Mouse (Mus musculus) heart, adult 11 months (tissue): Measurements from ENCODE around the gene Gria4.
A peak's percentile ranks its signal among the peaks of the same experiment; 100 is the strongest.
"Not testable (repeated sequence)": the region's sequence is repeated elsewhere in the genome, so short reads cannot be mapped to it uniquely, and the experiment has no call there.

Experiments used
- DNase-seq: peaks from one replicate; pipeline ENCODE4 v3.0.0; 2022

Gria4 gene

DNA sequence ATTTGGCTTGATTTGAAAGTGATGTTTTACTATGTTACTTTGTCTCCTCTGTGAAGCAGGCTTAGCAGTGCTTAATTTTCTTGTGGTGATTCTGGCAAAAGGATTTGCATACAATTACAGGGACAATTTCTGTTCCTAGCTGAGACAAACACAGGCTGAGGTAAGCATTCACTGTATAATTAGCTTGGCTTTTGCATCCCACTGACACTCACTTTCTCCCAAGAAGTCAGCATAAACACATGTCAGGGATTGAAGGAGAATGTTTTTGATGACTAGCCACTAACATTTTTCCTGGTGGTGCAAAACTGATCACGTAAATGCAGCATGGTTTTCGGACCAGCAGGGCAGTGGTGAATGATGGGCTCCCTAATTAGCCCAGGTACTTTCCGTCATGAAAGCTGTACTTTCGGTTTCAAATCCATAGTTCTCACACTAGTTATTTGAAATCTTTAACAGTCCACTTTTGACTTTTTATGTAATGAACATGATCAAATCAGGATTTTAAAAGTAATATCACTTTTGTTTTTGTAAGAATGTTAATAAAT lies 240.5 kb downstream of the Gria4 start:
- DNase-seq: peak; percentile 66

- DNase-seq: no peak
Observed at GRCm38 (mm10) chr9:4539218-4539617, 256.8 kb downstream of the Gria4 start.

DNA sequence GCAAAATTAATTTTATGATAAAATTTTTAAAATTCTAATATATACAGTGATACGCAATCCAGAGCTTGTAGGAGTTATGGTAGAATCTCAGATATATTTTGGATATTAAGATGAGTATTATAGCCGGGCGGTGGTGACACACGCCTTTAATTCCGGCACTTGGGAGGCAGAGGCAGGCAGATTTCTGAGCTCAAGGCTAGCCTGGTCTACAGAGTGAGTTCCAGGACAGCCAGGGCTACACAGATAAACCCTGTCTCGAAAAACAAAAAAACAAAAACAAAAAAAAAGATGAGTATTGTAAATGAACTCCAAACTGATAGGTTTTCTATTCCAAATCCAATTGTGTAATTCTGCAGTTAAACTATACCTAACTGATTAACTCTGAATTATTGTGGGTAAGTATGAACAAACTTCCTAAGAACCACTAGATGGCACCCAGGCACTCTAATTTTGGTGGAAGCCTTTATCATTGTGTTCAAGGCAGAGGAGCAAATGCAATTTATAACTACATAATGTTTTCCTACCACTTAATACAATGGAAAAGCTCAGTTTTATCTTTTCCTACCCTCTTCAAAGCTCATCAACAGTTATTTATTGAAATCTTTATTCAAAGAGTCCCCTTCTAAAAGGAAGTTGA lies 259.4 kb downstream of the Gria4 start:
- DNase-seq: no peak

DNA sequence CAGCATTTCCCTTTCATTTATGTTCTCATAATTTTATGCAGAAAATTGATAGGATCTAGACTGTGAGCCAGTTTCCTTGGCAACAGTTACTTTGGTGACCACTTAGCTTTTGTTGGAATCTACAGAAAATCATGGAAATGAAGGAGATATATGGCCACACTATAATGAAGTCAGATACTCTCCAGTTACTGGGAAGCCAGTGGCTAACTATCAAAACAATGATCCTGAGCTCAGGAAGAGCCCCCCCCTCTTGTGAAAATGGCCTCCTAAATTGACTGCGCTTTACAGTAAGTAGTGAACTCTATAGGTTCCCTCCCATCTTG lies 281.5 kb downstream of the Gria4 start:
- DNase-seq: no peak

DNA sequence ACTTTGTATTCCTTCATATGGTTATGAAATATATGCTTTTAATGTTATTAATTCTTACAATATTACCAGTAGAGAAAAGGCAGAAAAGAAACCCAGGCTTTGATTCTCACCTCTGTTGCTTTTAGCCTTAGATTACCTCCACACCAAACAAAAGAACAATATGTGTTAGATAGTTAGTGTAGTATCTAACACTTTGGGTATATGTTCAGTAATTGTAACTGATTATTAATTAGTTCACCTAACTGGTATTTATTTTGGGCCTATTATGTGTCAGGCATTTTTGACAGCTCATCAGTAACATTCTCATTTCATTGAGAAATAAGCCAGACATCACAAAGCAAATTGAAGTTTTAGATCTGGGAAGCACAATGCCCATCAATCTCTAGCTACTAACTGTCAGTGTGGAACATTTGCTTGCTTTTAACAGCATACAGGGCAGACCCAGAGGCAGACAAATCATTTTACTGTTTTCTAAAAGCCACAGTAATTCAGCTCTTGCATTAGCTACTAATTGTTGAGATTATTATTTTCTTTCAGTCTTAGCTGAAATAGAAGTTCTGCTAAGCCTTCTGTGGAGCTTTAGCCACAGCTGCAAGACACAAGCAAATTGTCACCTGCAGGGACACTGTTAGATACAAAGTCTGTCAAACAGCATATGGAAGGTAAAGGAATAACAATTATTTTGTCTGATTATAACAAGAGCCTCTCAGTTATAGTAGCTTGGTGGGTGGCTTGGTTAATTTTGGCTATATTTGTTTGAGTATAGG lies 282.1 kb downstream of the Gria4 start:
- no peak for DNase-seq

DNA sequence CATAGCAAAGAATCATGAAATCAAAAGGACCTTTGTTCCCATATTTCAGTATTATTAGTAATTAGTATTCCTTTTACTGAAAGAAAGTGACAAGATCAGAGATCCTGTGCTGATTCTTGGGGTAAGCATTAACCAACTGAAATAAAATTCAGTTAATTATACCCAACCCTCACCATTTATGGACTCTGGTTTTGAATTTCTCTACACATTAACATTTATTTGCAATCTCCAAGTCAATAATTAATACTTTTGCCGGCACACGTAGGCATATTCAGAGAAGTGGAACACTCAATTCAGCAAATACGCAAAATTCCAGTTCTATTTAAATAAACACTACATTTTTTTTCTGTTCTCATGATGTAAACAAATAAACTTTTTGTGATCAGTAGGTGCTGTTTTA lies 289.9 kb downstream of the Gria4 start:
- DNase-seq: no peak

DNA sequence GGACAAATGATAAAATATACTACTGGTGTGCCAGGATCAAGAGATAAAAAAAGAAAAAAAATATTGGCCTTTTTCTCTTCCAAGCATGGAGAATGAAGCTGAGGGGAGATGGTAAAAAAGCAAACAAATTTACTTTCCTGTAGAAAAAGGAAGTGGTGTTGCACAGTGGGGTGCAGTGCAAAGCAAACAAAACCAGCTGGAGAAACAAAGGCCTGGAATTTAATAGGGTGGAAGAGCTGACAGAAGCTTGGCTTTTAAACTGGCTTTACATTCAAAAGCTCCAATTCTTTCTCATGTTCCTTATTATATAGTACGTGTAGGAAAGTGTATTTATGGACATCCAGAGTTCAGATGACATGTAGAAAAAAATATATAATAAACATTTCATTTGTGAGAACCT lies 290.9 kb downstream of the Gria4 start:
- no peak for DNase-seq

DNA sequence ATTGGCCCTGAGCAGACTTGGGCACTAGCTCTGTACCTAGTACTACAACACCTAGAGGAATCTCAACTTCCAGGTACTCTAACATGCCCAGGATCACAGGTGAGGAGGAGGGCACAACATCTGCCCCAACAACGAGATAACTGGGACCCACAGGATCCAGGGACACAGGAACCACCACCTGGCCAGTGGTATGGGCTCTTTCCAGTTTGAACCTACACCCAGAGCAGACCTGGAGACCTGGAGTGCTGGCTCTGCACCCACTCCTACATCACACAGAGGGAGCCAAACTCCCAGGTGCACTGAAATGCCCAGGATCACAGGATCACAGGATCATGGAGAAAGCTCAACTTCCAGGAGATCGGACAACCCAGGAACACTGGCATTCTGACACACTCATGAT lies 309.6 kb downstream of the Gria4 start:
- no peak for DNase-seq

- DNase-seq: no peak
Observed at GRCm38 (mm10) chr9:4484502-4484901, 311.5 kb downstream of the Gria4 start.

DNA sequence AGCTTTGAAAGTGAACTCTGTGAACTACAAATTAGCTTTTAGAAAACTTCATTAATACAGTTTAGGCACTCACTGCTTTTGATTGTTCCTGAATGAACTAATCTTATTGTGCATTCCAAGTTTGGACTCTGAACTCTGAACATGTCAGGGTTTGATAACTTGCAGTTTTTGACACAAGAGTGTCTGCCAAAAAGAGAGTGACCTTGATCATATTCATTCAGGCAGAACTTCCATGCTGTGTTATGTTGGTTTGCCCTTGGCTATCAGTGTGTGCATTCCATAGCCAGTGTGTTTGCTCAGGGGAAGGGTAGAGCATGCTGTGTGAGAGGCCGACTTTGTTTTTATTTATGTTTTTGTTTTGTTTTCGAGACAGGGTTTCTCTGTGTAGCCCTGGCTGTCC lies 325.2 kb downstream of the Gria4 start:
- DNase-seq: no peak

DNA sequence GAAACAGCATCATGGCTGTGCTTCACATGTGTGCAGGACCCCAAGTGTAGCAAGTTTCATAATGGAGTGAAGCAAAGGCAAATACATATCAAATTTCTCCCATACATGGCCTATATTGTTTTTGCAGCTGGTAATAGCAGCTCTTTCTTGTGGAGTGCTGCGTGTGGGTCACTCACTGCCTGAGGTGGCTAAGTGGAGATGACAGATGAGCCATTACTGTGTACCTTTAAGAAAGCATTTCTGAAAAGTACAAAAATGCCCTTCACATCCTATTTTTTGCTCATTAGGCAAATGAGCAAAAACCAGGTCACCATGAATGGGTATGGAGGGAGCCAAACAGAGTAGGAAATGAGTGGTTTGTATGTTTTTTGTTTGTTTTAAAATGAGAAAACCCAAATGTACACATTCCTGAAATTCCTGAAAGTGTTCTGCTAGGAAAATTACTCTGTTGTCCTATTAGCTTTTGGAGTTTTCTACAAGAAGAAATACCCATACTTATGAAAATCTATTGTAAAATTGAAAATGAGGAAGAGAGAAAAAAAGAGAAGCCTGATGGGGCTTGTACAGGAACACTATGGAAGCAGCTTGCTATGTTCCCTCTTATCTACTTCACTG lies 336.5 kb downstream of the Gria4 start:
- DNase-seq: peak; percentile 61

DNA sequence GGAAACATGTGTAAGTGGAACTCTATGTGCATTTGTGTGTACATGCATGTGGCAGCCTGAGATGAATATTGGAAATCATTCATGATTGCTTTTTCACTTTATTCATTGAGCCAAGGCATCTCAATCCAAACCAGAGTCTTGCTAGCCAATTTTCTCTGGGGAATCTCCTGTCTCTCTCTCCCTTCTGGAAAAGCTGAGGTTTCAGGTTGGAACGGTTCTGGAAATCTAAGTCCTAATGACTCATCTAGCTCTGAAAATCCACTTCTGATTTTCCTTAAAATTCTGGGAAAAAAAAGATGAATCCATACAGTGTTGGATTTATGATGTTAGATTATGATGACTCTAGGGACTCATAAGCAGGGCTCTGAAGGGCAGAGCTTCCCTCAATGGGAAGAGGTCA lies 337.8 kb downstream of the Gria4 start:
- peak; percentile 55 for DNase-seq

DNA sequence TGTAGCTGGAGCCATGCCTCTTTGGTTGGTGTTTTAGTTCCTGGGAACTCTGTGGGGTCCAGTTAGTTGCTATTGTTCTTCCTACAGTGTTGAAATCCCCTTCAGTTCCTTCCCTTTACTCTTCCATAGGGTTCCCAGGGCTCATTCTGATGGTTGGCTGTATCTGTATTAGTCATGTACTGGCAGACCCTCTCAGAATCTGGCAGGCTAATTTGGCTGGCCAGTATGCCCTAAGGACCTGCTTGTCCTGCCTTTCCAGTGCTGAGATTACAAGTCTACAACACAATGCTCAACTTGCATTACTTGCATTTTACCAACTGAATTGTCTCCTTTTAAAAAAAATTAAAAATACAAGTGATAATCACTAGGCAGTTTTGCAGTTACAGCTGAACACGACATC lies 338.4 kb downstream of the Gria4 start:
- DNase-seq: peak; percentile 93

DNA sequence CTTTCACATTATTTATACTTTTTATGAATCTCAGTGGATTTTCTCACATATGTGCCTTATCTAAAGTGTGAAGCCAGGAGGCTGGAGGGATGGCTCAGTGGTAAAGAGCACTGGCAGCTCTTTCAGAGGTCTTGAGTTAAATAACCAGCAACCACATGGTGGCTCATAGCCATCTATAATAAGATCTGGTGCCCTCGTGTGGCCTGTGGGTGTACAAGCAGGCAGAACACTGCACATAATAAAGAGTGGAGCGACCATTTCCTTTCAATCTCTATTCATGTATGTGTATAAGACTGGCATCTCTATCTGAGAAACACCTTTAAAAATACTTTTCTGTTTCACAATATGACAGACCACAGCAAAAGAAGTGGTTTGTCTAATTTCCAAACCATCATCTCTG lies 353.1 kb downstream of the Gria4 start:
- no peak for DNase-seq

DNA sequence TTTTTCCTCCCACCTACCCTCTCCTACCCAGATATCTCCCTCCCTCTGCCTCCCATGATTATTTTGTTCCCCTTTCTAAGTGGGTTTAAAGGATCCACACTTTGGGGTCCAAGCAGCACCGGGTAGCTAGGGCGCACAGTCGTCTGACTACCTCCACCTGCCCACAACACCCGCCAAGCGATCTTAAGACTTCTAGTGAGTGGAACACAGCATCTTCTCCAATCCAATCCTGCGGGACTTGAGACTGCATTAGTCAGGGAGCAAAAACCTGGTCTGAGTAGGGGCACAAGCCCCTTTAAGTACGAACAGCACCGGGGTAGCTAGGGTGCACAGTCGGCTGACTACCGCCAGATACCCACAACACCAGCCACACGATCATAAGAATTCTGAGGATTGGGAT lies 395.2 kb downstream of the Gria4 start:
- DNase-seq: not testable (repeated sequence)

DNA sequence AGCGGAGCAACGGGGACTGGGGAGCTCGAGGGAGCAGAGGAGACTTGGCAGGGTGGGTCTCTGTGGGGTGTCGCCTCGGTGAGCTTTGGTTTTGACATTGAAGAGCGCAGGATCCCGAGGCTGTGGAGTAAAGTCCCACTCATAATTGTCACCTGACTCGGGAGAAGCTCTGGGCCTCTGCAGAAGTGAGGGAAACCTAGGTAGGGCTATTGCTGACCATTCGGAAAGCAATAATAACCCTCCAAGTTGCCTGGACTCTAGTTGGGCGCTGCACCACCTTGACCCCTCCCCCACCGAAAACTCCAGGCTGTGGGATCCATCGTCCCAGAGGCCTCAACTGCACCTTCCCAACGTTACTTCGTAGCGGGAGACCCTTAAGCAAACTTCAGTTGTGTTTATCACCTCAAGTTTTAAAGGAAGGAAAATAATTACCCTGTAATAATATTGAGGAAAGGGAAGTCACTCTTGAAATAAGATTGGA lies 419.4 kb downstream of the Gria4 start:
- DNase-seq: no peak

DNA sequence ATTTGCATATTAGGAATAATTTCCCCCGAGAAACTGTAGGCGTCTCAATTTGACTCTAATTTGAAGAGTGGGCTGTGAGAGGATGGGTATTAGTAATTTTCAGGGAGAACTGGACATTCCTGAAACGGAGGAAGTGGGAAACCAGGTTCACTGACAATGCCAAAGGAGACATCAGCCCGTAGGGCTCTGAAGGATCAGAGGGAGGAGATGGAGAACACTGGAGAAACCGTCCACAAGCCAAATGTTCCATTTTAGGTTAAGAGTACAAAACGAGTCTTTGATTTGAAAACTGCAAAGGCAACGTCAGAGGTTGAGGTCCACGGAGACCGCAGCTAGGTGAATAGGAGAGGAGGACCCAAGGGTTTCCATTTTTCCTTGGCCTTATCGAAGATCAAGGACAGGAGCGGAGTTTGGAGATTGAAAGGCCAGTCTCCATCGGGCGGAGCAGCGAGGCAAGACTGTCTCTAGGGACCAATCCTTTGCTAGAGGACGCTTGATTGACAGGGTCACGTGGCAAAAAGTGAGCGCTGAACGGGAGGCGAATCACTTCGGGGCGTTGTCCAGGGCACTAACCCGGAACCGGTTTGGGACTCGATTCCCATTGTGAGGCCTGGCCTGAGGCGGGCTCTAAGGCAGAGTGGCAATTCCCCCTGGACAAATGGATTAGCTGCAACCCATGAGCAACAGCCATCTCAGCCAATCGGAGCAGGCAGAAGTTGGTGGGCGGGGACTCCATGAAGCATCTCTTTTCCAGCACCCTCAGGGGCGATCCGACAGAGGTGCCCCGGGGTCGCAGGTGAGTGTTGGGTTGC lies 420.0 kb downstream of the Gria4 start, which contains the start of gene Msantd4:
Gene Msantd4, plus strand, starts transcription at position 735 of the 812 bp plus-strand sequence.
- peak; percentile 100 for DNase-seq
